Mouse (Mus musculus): Measurements from ENCODE around the gene Ints6. TPM values are rescaled to one million over a fixed set of nuclear protein-coding genes. Genes with fewer than 3 reads are reported as not detected.
A peak's percentile ranks its signal among the peaks of the same experiment; 100 is the strongest.

The Ints6 gene
- polyA plus RNA-seq (2016; fragmentation: Nextera tagmentation; extraction: Ambion mirVana): 22.9 and 31.4 TPM in 2 replicates

- peak within 1 kb of the TSS; percentile 80 for H3K4me2 ChIP-seq
- H3K36me3 ChIP-seq: peaks cover 12% of the 10 kb centered on the region
- peak; percentile 97 for ATAC-seq (ENCODE audit: insufficient number of reproducible peaks, low FRiP score)
- peak within 1 kb of the TSS; percentile 86 for H3K4me3 ChIP-seq
- H3K27ac ChIP-seq (ENCODE audit: poor library complexity, severe bottlenecking): peak within 1 kb of the TSS; percentile 99
- WGBS: under 1% methylated on average over 72 of the region's 72 CpGs
- H3K4me1 ChIP-seq (replicated peaks): peaks cover 13% of the 10 kb centered on the region
- H3K9ac ChIP-seq: peak within 1 kb of the TSS; percentile 99
- H3K9me3 ChIP-seq (replicated peaks): no peaks in the 10 kb centered on the region
- H3K27me3 ChIP-seq (replicated peaks): no peaks in the 10 kb centered on the region
Observed at GRCm38 (mm10) chr14:62761036-62761881, at the start of gene Ints6. Gene Ints6, minus strand, starts transcription at chr14:62761169.

- H3K9me3 ChIP-seq (replicated peaks): no peaks in the 10 kb centered on the region
- H3K27me3 ChIP-seq (replicated peaks): no peaks in the 10 kb centered on the region
- no peak for ATAC-seq (ENCODE audit: insufficient number of reproducible peaks, low FRiP score)
- WGBS: 56% methylated on average over 7 of the region's 7 CpGs
- H3K4me1 ChIP-seq (replicated peaks): peaks cover 7% of the 10 kb centered on the region; the same call in 1 of the 2 replicates
- no peak overlapping the region for H3K4me2 ChIP-seq
- no peak overlapping the region for H3K27ac ChIP-seq (ENCODE audit: poor library complexity, severe bottlenecking)
- H3K9ac ChIP-seq: no peak overlapping the region
- no peak overlapping the region for H3K4me3 ChIP-seq
- no peaks in the 10 kb centered on the region for H3K36me3 ChIP-seq
Observed at GRCm38 (mm10) chr14:62808661-62809523, 47.9 kb upstream of the Ints6 start.

- H3K4me1 ChIP-seq (replicated peaks): 0 out of 2 replicates have a peak, but pooled peaks cover 3% of the 10 kb centered on the region
- H3K9ac ChIP-seq: no peak overlapping the region
- no peaks in the 10 kb centered on the region for H3K9me3 ChIP-seq (replicated peaks)
- H3K4me3 ChIP-seq: no peak overlapping the region
- no peak for ATAC-seq (ENCODE audit: insufficient number of reproducible peaks, low FRiP score)
- H3K4me2 ChIP-seq: no peak overlapping the region
- H3K36me3 ChIP-seq: no peaks in the 10 kb centered on the region
- 49% methylated on average over 3 of the region's 3 CpGs for WGBS
- H3K27ac ChIP-seq (ENCODE audit: poor library complexity, severe bottlenecking): no peak overlapping the region
- no peaks in the 10 kb centered on the region for H3K27me3 ChIP-seq (replicated peaks)
Observed at GRCm38 (mm10) chr14:62806921-62807320, 46.0 kb upstream of the Ints6 start.

- WGBS: 67% methylated on average over 5 of the region's 5 CpGs
- peaks cover 8% of the 10 kb centered on the region for H3K4me1 ChIP-seq (replicated peaks)
- ATAC-seq (ENCODE audit: insufficient number of reproducible peaks, low FRiP score): no peak
- H3K4me2 ChIP-seq: no peak overlapping the region
- no peak overlapping the region for H3K9ac ChIP-seq
- H3K4me3 ChIP-seq: no peak overlapping the region
- no peaks in the 10 kb centered on the region for H3K9me3 ChIP-seq (replicated peaks)
- H3K36me3 ChIP-seq: no peaks in the 10 kb centered on the region
- H3K27ac ChIP-seq (ENCODE audit: poor library complexity, severe bottlenecking): no peak overlapping the region
- H3K27me3 ChIP-seq (replicated peaks): no peaks in the 10 kb centered on the region
Observed at GRCm38 (mm10) chr14:62803204-62803603, 42.2 kb upstream of the Ints6 start.

- no peaks in the 10 kb centered on the region for H3K9me3 ChIP-seq (replicated peaks)
- H3K4me1 ChIP-seq (replicated peaks): peaks cover 11% of the 10 kb centered on the region
- H3K36me3 ChIP-seq: no peaks in the 10 kb centered on the region
- H3K4me2 ChIP-seq: no peak overlapping the region
- no peaks in the 10 kb centered on the region for H3K27me3 ChIP-seq (replicated peaks)
- no peak overlapping the region for H3K9ac ChIP-seq
- no peak overlapping the region for H3K4me3 ChIP-seq
- H3K27ac ChIP-seq (ENCODE audit: poor library complexity, severe bottlenecking): no peak overlapping the region
- 67% methylated on average over 3 of the region's 3 CpGs for WGBS
- no peak for ATAC-seq (ENCODE audit: insufficient number of reproducible peaks, low FRiP score)
Observed at GRCm38 (mm10) chr14:62800791-62801190, 39.8 kb upstream of the Ints6 start.

- no peak for ATAC-seq (ENCODE audit: insufficient number of reproducible peaks, low FRiP score)
- H3K9ac ChIP-seq: peak overlapping the region; percentile 51; the same call in 1 of the 2 replicates
- 2% methylated on average over 4 of the region's 4 CpGs for WGBS
Observed at GRCm38 (mm10) chr14:62798608-62799101, 37.7 kb upstream of the Ints6 start.

GRCm38 (mm10) chr14:62795719-62796118 lies 34.8 kb upstream of the Ints6 start:
- Histone ChIP-seq H3K36me3 (no peaks in the 10 kb centered on the region), H3K27ac (ENCODE audit: poor library complexity, severe bottlenecking) (no peak overlapping the region), H3K9me3 (replicated peaks) (no peaks in the 10 kb centered on the region), H3K4me1 (replicated peaks) (peaks cover 14% of the 10 kb centered on the region), H3K9ac (no peak overlapping the region), H3K4me3 (no peak overlapping the region), H3K4me2 (no peak overlapping the region), H3K27me3 (replicated peaks) (no peaks in the 10 kb centered on the region)
- WGBS: 56% methylated on average over 7 of the region's 7 CpGs
- ATAC-seq (ENCODE audit: insufficient number of reproducible peaks, low FRiP score): no peak

More at GRCm38 (mm10) chr14:62798608-62799101, 37.7 kb upstream of the Ints6 start:
- Histone ChIP-seq H3K27me3 (replicated peaks) (no peaks in the 10 kb centered on the region), H3K9me3 (replicated peaks) (no peaks in the 10 kb centered on the region), H3K36me3 (no peaks in the 10 kb centered on the region), H3K4me3 (peak overlapping the region; percentile 35), H3K4me1 (replicated peaks) (peaks cover 14% of the 10 kb centered on the region), H3K27ac (ENCODE audit: poor library complexity, severe bottlenecking) (no peak overlapping the region), H3K4me2 (peak overlapping the region; percentile 65)

- Histone ChIP-seq H3K9ac (no peak overlapping the region), H3K4me2 (no peak overlapping the region), H3K4me3 (no peak overlapping the region), H3K4me1 (replicated peaks) (0 out of 2 replicates have a peak, but pooled peaks cover 3% of the 10 kb centered on the region), H3K27ac (ENCODE audit: poor library complexity, severe bottlenecking) (no peak overlapping the region), H3K9me3 (replicated peaks) (no peaks in the 10 kb centered on the region), H3K27me3 (replicated peaks) (no peaks in the 10 kb centered on the region), H3K36me3 (no peaks in the 10 kb centered on the region)
- 69% methylated on average over 4 of the region's 4 CpGs for WGBS
- ATAC-seq (ENCODE audit: insufficient number of reproducible peaks, low FRiP score): no peak
Observed at GRCm38 (mm10) chr14:62789282-62789681, 28.3 kb upstream of the Ints6 start.

- Histone ChIP-seq H3K27me3 (replicated peaks) (no peaks in the 10 kb centered on the region), H3K27ac (ENCODE audit: poor library complexity, severe bottlenecking) (no peak overlapping the region), H3K4me2 (no peak overlapping the region), H3K9ac (no peak overlapping the region), H3K4me1 (replicated peaks) (peaks cover 8% of the 10 kb centered on the region; the same call in 1 of the 2 replicates), H3K9me3 (replicated peaks) (no peaks in the 10 kb centered on the region), H3K36me3 (no peaks in the 10 kb centered on the region), H3K4me3 (no peak overlapping the region)
- ATAC-seq (ENCODE audit: insufficient number of reproducible peaks, low FRiP score): no peak
- 70% methylated on average over 5 of the region's 5 CpGs for WGBS
Observed at GRCm38 (mm10) chr14:62782981-62783380, 22.0 kb upstream of the Ints6 start.

- no peak for ATAC-seq (ENCODE audit: insufficient number of reproducible peaks, low FRiP score)
- WGBS: 34% methylated on average over 9 of the region's 9 CpGs
- Histone ChIP-seq H3K36me3 (no peaks in the 10 kb centered on the region), H3K9me3 (replicated peaks) (peaks cover 3% of the 10 kb centered on the region; the same call in 1 of the 2 replicates), H3K9ac (no peak overlapping the region), H3K4me1 (replicated peaks) (peaks cover 8% of the 10 kb centered on the region; the same call in 1 of the 2 replicates), H3K27me3 (replicated peaks) (no peaks in the 10 kb centered on the region), H3K4me3 (no peak overlapping the region), H3K27ac (ENCODE audit: poor library complexity, severe bottlenecking) (no peak overlapping the region), H3K4me2 (no peak overlapping the region)
Observed at GRCm38 (mm10) chr14:62780520-62781316, 19.7 kb upstream of the Ints6 start.

Data from heart, embryonic 12.5 days (tissue).